Mouse (Mus musculus) right cerebral cortex, postnatal 10 days (tissue): ENCODE data around the gene Pemt.
"Not testable (repeated sequence)": the region's sequence is repeated elsewhere in the genome, so short reads cannot be mapped to it uniquely, and the experiment has no call there.

Experiments used
- DNase-seq, 2 experiments: peaks; one replicate each; pipeline ENCODE4 v3.0.0; 2021; ENCODE audit warnings: low spot score in 2 of 2

Gene Pemt

GRCm38 (mm10) chr11:59952892-59953291, 93.4 kb downstream of the Pemt start:
- no peak for DNase-seq

- DNase-seq = no peak
These were observed 97.9 kb downstream of the Pemt start for GRCm38 (mm10) chr11:59948401-59948767.

GRCm38 (mm10) chr11:59947752-59948400, 98.4 kb downstream of the Pemt start, which contains the start of gene Med9:
Med9 (plus strand) TSS chr11:59948206.
- peak; percentile 98 for DNase-seq

DNA sequence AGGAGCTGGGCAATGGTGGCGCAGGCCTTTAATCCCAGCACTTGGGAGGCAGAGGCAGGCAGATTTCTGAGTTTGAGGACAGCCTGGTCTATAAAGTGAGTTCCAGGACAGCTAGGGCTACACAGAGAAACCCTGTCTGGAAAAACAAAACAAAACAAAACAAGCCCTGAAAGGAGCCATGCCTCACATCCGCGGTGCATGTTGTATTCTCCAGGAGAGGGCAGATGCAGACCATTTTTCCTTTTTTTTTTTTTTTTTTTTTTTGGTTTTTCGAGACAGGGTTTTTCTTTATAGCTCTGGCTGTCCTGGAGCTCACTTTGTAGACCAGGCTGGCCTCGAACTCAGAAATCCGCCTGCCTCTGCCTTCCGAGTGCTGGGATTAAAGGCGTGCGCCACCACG, 101.4 kb downstream of the Pemt start:
- DNase-seq = not testable (repeated sequence)

DNA sequence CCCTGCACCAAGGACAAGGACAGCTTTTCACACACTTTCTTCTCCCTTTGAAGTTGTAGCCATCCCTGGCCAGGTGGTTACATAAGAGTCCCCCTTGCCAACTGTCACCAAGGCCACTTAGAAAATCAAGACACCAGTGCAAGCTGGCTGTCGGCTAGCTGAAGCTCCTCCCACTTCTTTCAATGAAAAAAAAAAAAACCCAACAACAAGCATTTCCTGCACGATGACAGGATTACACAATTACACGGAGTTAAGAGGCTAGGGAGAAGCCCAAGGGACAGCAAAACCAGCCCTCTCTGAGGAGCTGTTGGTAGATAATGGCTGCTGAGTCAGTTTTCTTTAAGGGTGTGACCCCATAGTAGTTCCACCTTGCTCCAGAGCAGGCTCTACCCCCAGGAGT, 104.9 kb downstream of the Pemt start:
- DNase-seq = no peak

DNA sequence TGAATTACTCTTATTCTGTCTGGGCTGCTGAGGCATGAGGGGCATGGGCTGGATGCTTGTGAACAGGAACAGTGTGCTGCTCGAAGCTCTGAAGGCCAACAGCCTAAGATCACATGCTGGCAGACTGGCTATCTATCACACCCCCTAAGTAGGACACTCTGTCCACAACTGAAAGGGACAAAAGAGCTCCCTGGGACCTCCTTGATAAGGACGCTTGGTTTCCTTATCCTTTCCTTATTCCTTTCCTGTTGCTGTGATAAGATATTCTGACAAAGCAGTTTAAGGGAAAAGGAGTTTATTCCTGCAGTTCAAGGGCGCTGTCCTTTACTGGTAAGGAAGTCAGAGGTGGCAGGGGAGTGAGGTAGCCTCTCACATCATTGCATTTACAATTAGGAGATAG, 105.6 kb downstream of the Pemt start:
- no peak for DNase-seq

DNA sequence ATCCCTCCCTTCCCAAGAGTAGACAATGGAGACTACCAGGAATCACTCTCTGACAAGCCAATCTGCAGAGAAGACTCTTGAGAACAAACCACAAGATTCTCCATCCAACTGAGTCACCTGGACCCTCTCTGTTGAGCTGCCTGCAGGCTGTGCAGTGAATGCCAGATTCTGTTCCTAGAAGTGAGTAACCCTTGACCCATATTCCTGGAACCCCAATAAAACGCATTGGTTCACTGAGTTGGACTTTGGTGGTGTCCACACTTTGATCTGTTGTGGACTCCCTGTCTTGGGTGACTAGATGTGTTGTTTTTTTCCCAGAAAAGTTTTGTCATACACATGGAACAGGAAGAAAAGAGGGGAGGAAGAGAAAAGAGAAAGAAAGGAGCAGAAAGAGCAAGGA, 106.5 kb downstream of the Pemt start:
- DNase-seq = no peak

DNA sequence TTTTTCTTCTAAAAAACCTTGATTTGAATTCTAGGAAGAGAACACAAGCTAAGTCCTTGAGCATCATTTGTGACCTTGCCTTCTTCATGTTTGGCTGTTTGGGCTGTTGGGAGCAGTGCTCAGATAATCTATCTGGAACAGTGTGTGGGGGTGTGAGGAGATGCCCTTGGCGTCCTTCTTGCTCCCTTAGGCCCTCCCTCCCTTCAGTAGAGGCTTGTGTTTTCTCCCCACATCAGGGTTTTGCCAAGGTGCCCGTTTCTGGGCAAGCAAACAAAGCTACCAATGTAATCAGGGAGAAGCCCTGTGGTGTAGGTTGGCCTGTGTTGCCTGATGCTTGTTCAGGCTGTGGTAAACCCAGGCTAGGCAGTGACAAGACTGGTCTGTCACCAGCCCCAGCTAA, 108.7 kb downstream of the Pemt start:
- no peak for DNase-seq

GRCm38 (mm10) chr11:59937023-59937422, 109.3 kb downstream of the Pemt start:
- no peak for DNase-seq

- no peak for DNase-seq
These were observed 112.3 kb downstream of the Pemt start for GRCm38 (mm10) chr11:59933943-59934342.

DNA sequence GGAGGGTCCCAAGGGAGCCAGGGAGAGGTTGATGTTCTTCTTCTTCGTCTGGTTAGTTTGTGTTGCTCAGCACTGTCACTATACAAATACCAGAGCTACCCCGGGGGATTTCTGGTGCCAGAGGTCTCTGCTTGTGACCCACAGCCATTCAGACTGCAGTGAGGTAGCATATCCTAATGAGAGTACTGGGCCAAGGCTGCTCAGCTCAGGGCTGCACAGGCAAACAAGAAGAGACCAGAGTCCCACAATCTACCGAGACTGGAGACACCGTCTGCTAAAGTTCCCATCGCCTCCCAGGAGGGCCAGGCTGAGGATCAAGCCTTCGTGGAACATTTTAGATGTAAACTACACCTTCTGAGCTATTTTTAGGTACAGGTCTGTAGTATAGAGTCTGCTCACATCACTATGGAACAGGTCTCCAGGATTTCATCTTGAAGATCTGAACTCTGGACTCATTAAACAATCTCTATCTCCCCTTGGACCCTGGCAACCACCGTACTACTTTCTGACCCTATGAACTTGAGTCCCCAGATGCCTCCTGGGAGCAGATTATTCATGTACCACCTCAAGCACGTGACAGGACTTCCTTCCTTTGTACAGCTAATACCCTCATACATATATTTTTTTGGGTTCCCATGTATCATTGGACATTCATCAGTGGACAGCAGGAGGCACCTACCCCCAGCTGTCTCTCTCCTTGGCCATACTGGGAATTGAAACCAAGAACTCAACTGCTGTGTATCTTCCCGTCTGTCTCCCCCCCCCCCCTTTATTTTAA, 113.5 kb downstream of the Pemt start:
- DNase-seq = no peak

- no peak for DNase-seq
These were observed 116.3 kb downstream of the Pemt start for GRCm38 (mm10) chr11:59930031-59930430.

- no peak for DNase-seq
These were observed 125.0 kb downstream of the Pemt start for GRCm38 (mm10) chr11:59921265-59921664.
